Mouse (Mus musculus) macrophage (primary cell): ENCODE results near the gene Syt2. TPM values are rescaled to one million over a fixed set of nuclear protein-coding genes. Genes with fewer than 3 reads are reported as not detected.

Experiments used
- H3K27ac ChIP-seq: fragments of 350-480 bp; formaldehyde crosslinking; 2 replicates; pipeline ENCODE4 v1.9.0; 2021
- H3K36me3 ChIP-seq: fragments of 350-480 bp; formaldehyde crosslinking; 2 replicates; pipeline ENCODE4 v1.9.0; 2021; ENCODE audit errors: inconsistent target
- H3K4me3 ChIP-seq: fragments of 350-480 bp; formaldehyde crosslinking; 2 replicates; pipeline ENCODE4 v1.9.0; 2021; ENCODE audit errors: inconsistent target
- H3K79me2 ChIP-seq: fragments of 350-480 bp; formaldehyde crosslinking; 2 replicates; pipeline ENCODE4 v1.9.0; 2021; ENCODE audit errors: inconsistent target
- WGBS: methylation state at CpG from one replicate; pipeline ENCODE4 v1.1.7; 2026; ENCODE audit warnings: inconsistent platforms; ENCODE audit not compliant: missing documents; 5-methylcytosine and 5-hydroxymethylcytosine counted together
- polyA plus RNA-seq: library from polyadenylated mRNA; stranded (reverse); fragments of 250-400 nt; gene quantifications from 3 replicates; pipeline ENCODE4 v1.2.4, GENCODE M21; 2018; ENCODE audit warnings: inconsistent platforms

Gene Syt2
- polyA plus RNA-seq, 1 experiment from 2014 or later = not detected

DNA sequence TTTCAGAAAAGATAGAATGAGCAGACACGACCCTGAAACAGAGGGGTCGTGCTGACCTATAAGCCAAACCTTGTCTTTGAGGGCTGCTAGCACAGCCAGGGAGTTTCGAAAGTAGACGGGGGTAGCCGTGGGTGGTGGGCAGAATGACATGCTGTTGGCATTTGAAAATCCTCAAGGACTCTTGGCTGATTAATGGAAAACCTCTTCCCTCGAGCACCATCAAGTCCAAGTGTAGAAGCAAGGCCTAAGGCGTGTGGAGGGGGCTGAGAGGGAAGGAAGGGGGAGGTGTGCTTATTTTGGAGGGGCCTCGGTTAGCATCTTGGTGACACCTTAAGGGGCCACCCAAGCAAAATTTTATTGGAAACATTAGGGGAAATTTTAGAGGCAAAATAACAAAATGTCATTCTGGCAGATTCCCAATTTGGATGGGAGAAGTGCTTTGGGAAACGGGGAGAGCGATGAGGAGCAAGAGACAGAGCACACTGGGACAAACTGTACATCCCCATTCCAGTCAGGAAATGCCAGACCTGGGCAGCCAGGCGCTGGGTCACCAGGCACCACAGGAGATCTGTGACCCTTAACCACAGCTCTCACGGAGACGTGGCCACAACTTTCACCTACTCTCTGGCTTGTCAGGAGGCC lies 109.2 kb downstream of the Syt2 start:
- 86% methylated on average over 12 of the region's 13 CpGs for WGBS
- no peaks in the 10 kb centered on the region for H3K79me2 ChIP-seq
- no peak overlapping the region for H3K27ac ChIP-seq
- no peaks in the 10 kb centered on the region for H3K36me3 ChIP-seq
- no peak overlapping the region for H3K4me3 ChIP-seq

GRCm38 (mm10) chr1:134756190-134756873 lies 109.9 kb downstream of the Syt2 start:
- Histone ChIP-seq H3K27ac (no peak overlapping the region), H3K36me3 (no peaks in the 10 kb centered on the region), H3K4me3 (no peak overlapping the region), H3K79me2 (no peaks in the 10 kb centered on the region)
- 94% methylated on average over 10 of the region's 10 CpGs for WGBS

DNA sequence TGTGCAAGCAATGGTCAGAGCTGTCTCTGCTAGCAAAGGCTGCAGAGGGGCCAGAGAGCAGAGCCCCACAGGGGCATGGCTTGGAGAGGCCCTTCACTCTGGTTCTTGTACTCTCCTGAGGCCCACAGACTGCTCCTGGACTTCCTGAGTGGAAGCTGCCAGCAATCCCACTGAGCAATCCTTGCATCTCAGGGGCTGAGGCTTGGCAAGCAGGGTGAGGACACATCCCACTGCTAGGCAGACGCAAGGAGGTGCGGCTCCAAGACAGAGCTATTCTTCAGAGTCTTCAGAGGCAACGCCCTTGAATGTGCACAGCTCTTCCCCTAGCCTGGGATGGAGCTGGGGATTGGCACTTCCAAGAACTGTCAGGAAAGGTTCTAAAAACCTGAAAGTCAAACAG lies 110.8 kb downstream of the Syt2 start:
- Histone ChIP-seq H3K4me3 (no peak overlapping the region), H3K36me3 (no peaks in the 10 kb centered on the region), H3K27ac (no peak overlapping the region), H3K79me2 (no peaks in the 10 kb centered on the region)
- WGBS = 98% methylated on average over 3 of the region's 3 CpGs

GRCm38 (mm10) chr1:134759133-134759532 lies 112.7 kb downstream of the Syt2 start:
- Histone ChIP-seq H3K36me3 (no peaks in the 10 kb centered on the region), H3K4me3 (no peak overlapping the region), H3K79me2 (no peaks in the 10 kb centered on the region), H3K27ac (no peak overlapping the region)
- WGBS = 88% methylated on average over 6 of the region's 6 CpGs

DNA sequence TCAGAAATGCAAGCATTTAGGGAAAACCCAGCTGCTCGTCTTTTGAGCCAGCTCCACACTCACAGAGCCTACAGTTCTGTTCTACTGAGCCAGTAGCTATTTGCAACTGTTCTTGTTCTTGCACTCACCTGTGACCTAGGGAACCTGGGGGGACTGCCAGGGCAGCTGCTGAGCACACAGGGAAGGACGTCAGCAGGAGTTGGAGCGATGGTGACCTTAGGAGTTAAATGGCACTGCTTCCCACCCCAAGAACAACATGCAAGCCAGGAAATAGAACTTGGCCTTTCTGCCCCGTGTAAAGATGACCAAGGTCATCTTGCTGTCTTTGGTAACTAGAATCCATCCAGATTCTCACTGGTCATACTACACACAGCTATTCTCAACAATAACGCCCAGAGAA lies 114.2 kb downstream of the Syt2 start:
- no peak overlapping the region for H3K27ac ChIP-seq
- no peak overlapping the region for H3K4me3 ChIP-seq
- WGBS = 100% methylated on average over 5 of the region's 5 CpGs
- no peaks in the 10 kb centered on the region for H3K36me3 ChIP-seq
- no peaks in the 10 kb centered on the region for H3K79me2 ChIP-seq

DNA sequence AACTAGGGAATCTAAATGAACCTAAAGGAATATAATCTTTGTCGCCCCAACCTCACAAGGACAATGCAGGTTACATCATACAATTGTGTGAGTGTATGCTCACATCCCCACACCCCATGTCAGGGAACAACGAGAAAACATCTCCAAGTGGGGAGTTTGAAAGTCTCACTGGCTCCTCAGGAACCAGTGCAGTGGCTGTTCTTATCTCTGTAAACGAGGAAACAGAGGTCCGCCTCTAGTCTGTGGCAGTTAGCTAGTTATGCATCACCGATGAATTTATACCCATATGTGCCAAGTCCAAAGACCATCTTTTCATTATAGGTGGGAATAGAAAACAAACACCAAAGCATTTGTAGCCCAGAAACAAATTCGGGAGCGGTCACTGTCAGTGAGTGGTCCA lies 115.1 kb downstream of the Syt2 start:
- 68% methylated on average over 7 of the region's 7 CpGs for WGBS
- no peaks in the 10 kb centered on the region for H3K36me3 ChIP-seq
- no peaks in the 10 kb centered on the region for H3K79me2 ChIP-seq
- H3K4me3 ChIP-seq = no peak overlapping the region
- no peak overlapping the region for H3K27ac ChIP-seq

DNA sequence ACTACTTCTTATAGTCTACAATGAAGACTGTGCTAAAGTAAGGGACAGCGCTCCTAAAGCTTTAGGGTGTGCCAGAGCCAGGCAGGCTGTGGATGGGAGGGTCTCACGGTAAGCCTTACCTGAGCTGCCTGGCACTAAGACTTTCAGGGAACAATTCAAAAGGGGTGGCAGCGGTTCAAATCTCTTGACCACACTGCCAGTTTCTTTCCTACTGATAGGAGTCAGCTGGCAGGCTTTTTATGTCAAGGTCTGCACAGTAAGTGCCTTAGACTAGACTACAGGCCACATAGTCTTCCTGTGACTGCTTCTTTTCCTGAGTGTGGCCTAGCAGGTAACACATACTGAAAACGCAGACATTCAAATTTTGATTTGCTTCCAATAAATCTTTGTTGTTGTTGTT lies 116.8 kb downstream of the Syt2 start:
- 55% methylated on average over 4 of the region's 4 CpGs for WGBS
- H3K4me3 ChIP-seq = no peak overlapping the region
- H3K36me3 ChIP-seq = no peaks in the 10 kb centered on the region
- H3K79me2 ChIP-seq = no peaks in the 10 kb centered on the region
- no peak overlapping the region for H3K27ac ChIP-seq

- no peak overlapping the region for H3K4me3 ChIP-seq
- H3K36me3 ChIP-seq = no peaks in the 10 kb centered on the region
- no peaks in the 10 kb centered on the region for H3K79me2 ChIP-seq
- 86% methylated on average over 11 of the region's 11 CpGs for WGBS
- H3K27ac ChIP-seq = no peak overlapping the region
Measured at GRCm38 (mm10) chr1:134763776-134764438, 117.4 kb downstream of the Syt2 start.

DNA sequence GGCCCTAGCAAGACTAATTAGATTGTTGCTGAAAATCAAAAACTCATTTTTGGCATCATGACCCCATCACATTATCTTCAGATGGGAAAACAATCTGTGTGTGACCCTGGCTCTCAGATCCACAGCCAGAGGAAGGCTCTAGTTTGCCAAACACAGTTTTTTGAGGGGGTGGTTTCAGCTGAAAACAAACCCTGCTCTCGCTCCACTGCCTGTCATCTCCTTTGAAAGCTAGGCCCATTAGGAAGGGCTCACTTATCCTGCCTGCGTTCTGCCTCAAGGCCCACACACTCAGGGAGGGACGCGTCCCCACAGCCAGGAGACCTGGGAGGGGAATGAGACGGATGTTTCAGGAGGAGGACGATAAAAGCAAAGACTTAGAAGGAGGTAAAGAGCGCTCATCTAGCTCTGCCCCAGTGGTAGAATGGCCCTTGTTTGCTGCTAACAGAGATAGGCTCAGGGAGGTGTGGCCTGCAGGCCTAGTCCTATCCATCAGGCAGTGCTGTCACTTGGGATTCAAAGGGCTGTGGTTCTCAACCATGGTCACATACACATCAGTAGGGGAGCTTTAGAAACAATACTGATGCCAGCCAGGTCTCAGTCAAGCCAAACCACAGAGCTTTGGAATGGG lies 118.5 kb downstream of the Syt2 start:
- Histone ChIP-seq H3K79me2 (no peaks in the 10 kb centered on the region), H3K4me3 (no peak overlapping the region), H3K27ac (no peak overlapping the region), H3K36me3 (no peaks in the 10 kb centered on the region)
- WGBS = 98% methylated on average over 7 of the region's 7 CpGs

- 92% methylated on average over 4 of the region's 4 CpGs for WGBS
- Histone ChIP-seq H3K27ac (no peak overlapping the region), H3K36me3 (no peaks in the 10 kb centered on the region), H3K79me2 (no peaks in the 10 kb centered on the region), H3K4me3 (no peak overlapping the region)
Measured at GRCm38 (mm10) chr1:134766448-134766847, 120.0 kb downstream of the Syt2 start.

DNA sequence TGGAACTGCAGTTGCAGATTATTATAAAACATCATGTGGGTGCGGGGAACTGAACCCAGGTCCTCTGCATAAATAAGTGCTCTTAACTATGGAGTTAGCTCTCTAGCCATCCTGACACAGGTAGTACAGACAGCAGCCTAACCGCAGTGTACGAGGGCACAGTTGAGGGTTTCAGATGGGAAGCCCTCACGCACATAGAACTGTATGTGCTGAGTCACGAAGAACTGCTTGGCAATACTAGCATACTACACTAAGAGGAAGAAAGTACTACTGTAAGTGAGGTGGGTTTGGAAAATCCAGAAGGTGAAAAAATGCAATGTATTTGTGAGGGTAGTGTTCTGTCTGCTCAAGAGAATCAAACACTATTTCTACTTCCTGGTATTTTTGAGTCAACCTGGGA lies 123.8 kb downstream of the Syt2 start:
- H3K36me3 ChIP-seq = no peaks in the 10 kb centered on the region
- 54% methylated on average over 5 of the region's 5 CpGs for WGBS
- no peak overlapping the region for H3K27ac ChIP-seq
- no peak overlapping the region for H3K4me3 ChIP-seq
- no peaks in the 10 kb centered on the region for H3K79me2 ChIP-seq

DNA sequence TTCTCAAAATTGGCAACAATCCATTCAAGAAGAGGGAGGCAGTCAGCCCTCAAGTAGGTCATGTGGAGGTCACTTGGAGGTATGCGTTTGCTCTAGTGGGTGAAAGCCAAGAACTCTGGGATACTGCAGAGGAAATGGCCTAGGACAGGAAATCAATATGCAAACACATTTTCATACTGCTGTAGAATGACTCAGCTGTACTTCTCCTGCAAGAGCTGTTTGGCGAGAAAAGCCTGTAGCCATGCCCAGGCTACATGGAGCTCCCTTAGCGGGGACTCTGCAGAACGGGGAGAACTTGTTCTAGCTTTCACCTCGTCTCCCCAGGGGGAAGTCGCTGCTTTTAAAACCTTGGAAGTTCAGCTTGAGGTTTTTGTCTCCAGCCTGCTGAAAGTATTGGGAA lies 124.9 kb downstream of the Syt2 start:
- no peak overlapping the region for H3K4me3 ChIP-seq
- H3K27ac ChIP-seq = peak overlapping the region; percentile 29
- no peaks in the 10 kb centered on the region for H3K36me3 ChIP-seq
- WGBS = 21% methylated on average over 6 of the region's 6 CpGs
- no peaks in the 10 kb centered on the region for H3K79me2 ChIP-seq

- 91% methylated on average over 7 of the region's 7 CpGs for WGBS
- H3K27ac ChIP-seq = no peak overlapping the region
- H3K79me2 ChIP-seq = no peaks in the 10 kb centered on the region
- H3K36me3 ChIP-seq = no peaks in the 10 kb centered on the region
- no peak overlapping the region for H3K4me3 ChIP-seq
Measured at GRCm38 (mm10) chr1:134771999-134772398, 125.5 kb downstream of the Syt2 start.

GRCm38 (mm10) chr1:134772821-134773220 lies 126.3 kb downstream of the Syt2 start:
- H3K79me2 ChIP-seq = no peaks in the 10 kb centered on the region
- WGBS = 91% methylated on average over 2 of the region's 3 CpGs
- H3K4me3 ChIP-seq = no peak overlapping the region
- H3K27ac ChIP-seq = no peak overlapping the region
- no peaks in the 10 kb centered on the region for H3K36me3 ChIP-seq

- H3K4me3 ChIP-seq = no peak overlapping the region
- no peaks in the 10 kb centered on the region for H3K79me2 ChIP-seq
- no peak overlapping the region for H3K27ac ChIP-seq
- no peaks in the 10 kb centered on the region for H3K36me3 ChIP-seq
- 96% methylated on average over 12 of the region's 12 CpGs for WGBS
Measured at GRCm38 (mm10) chr1:134773256-134773655, 126.8 kb downstream of the Syt2 start.
